Mouse (Mus musculus) MEL (cell line): ENCODE results near the gene Tspoap1. TPM values are rescaled to one million over a fixed set of nuclear protein-coding genes. Genes with fewer than 3 reads are reported as not detected.

Experiments
- DNase-seq: peaks from one replicate; pipeline ENCODE4 v3.0.0; 2011; ENCODE audit warnings: low read depth, low spot score
- H3K27ac ChIP-seq: 2 replicates; pipeline ENCODE4 v1.5.1; 2012; ENCODE audit warnings: low read depth, mild to moderate bottlenecking, control low read depth, low read length, moderate library complexity; ENCODE audit not compliant: control insufficient read depth
- H3K27me3 ChIP-seq, 2 experiments: fragments of 150-350 bp in 1 of 2; sonication (generic) in 1 of 2; 2 replicates each; pipeline ENCODE4 v1.6.1; 2012; ENCODE audit warnings: low read length in 2 of 2, mild to moderate bottlenecking in 2 of 2, improper control_type of control experiment in 1 of 2, moderate library complexity in 1 of 2; ENCODE audit not compliant: insufficient read depth in 2 of 2, control insufficient read depth in 1 of 2
- H3K36me3 ChIP-seq, 2 experiments: 2 replicates each; pipeline ENCODE4 v1.6.1; 2012 to 2014; ENCODE audit warnings: low read length in 2 of 2, improper control_type of control experiment in 1 of 2, inconsistent platforms in 1 of 2, mild to moderate bottlenecking in 1 of 2; ENCODE audit not compliant: insufficient read depth in 2 of 2, control insufficient read depth in 1 of 2
- H3K4me1 ChIP-seq, 2 experiments: fragments of 150-350 bp in 1 of 2; sonication (generic) in 1 of 2; 2 replicates each; pipeline ENCODE4 v1.6.1; 2012; ENCODE audit warnings: low read length in 2 of 2, improper control_type of control experiment in 1 of 2, mild to moderate bottlenecking in 1 of 2; ENCODE audit not compliant: insufficient read depth in 2 of 2, control insufficient read depth in 1 of 2
- H3K4me3 ChIP-seq, 2 experiments: fragments of 150-350 bp in 1 of 2; sonication (generic) in 1 of 2; 2 replicates each; pipeline ENCODE4 v1.5.1; 2012; ENCODE audit warnings: low read depth in 2 of 2, low read length in 2 of 2, mild to moderate bottlenecking in 2 of 2, moderate library complexity in 2 of 2, control low read depth in 1 of 2, improper control_type of control experiment in 1 of 2; ENCODE audit not compliant: control insufficient read depth in 1 of 2, insufficient read depth in 1 of 2
- H3K79me2 ChIP-seq: 2 replicates; pipeline ENCODE4 v1.6.1; 2012; ENCODE audit warnings: mild to moderate bottlenecking, low read length, moderate library complexity; ENCODE audit not compliant: control insufficient read depth, poor library complexity, insufficient read depth
- H3K9ac ChIP-seq: 2 replicates; pipeline ENCODE4 v1.6.1; 2012; ENCODE audit warnings: low read depth, mild to moderate bottlenecking, control low read depth, low read length, moderate library complexity; ENCODE audit not compliant: control insufficient read depth, poor library complexity, severe bottlenecking
- H3K9me3 ChIP-seq: fragments of 150-350 bp; sonication (generic); replicated peaks from 2 replicates; pipeline ENCODE4 v1.6.1; 2012; ENCODE audit warnings: mild to moderate bottlenecking, low read length, improper control_type of control experiment, moderate library complexity; ENCODE audit not compliant: insufficient read depth
- CHD1 ChIP-seq: IDR thresholded peaks from 2 replicates; pipeline ENCODE4 v1.6.1; 2012; ENCODE audit warnings: low read depth, mild to moderate bottlenecking, inconsistent platforms, low read length, improper control_type of control experiment
- CHD2 ChIP-seq: IDR thresholded peaks from 2 replicates; pipeline ENCODE4 v1.6.1; 2011; ENCODE audit warnings: low read length, improper control_type of control experiment
- E2F4 ChIP-seq: IDR thresholded peaks from 2 replicates; pipeline ENCODE4 v1.6.1; 2011; ENCODE audit warnings: low read depth, low read length, improper control_type of control experiment, borderline replicate concordance
- ELF1 ChIP-seq: IDR thresholded peaks from 2 replicates; pipeline ENCODE4 v1.6.1; 2014; ENCODE audit warnings: low read depth, mild to moderate bottlenecking, inconsistent platforms, low read length, improper control_type of control experiment, moderate library complexity
- EP300 ChIP-seq, 2 experiments: IDR thresholded peaks; 2 replicates each; pipeline ENCODE4 v1.6.1; 2011; ENCODE audit warnings: improper control_type of control experiment in 2 of 2, low read length in 2 of 2, low read depth in 1 of 2, mild to moderate bottlenecking in 1 of 2
- ETS1 ChIP-seq: IDR thresholded peaks from 2 replicates; pipeline ENCODE4 v1.6.1; 2012; ENCODE audit warnings: low read depth, mild to moderate bottlenecking, inconsistent platforms, low read length, improper control_type of control experiment, moderate library complexity
- GATA1 ChIP-seq: IDR thresholded peaks from 2 replicates; pipeline ENCODE4 v1.6.1; 2011; ENCODE audit warnings: low read depth, low read length, improper control_type of control experiment
- MAFK ChIP-seq: IDR thresholded peaks from 2 replicates; pipeline ENCODE4 v1.6.1; 2011; ENCODE audit warnings: low read depth, mild to moderate bottlenecking, low read length, improper control_type of control experiment, borderline replicate concordance
- MAX ChIP-seq: IDR thresholded peaks from 2 replicates; pipeline ENCODE4 v1.6.1; 2011; ENCODE audit warnings: low read length, improper control_type of control experiment
- MEF2A ChIP-seq: IDR thresholded peaks from 2 replicates; pipeline ENCODE4 v1.6.1; 2014; ENCODE audit warnings: low read depth, mild to moderate bottlenecking, inconsistent platforms, low read length, improper control_type of control experiment; ENCODE audit not compliant: poor library complexity, insufficient replicate concordance, severe bottlenecking; ENCODE audit errors: extremely low read depth
- MXI1 ChIP-seq: IDR thresholded peaks from 2 replicates; pipeline ENCODE4 v1.6.1; 2011; ENCODE audit warnings: mild to moderate bottlenecking, low read depth, low read length, improper control_type of control experiment
- MYC ChIP-seq: IDR thresholded peaks from 2 replicates; pipeline ENCODE4 v1.6.1; 2011; ENCODE audit warnings: low read depth, mild to moderate bottlenecking, low read length, improper control_type of control experiment, moderate library complexity
- POLR2A ChIP-seq, 2 experiments: IDR thresholded peaks; 2 replicates each; pipeline ENCODE4 v1.6.1; 2011 to 2012; ENCODE audit warnings: low read length in 2 of 2, mild to moderate bottlenecking in 2 of 2, control low read depth in 1 of 2, improper control_type of control experiment in 1 of 2, low read depth in 1 of 2, moderate library complexity in 1 of 2; ENCODE audit not compliant: control insufficient read depth in 1 of 2, insufficient read depth in 1 of 2, poor library complexity in 1 of 2
- RCOR1 ChIP-seq: IDR thresholded peaks from 2 replicates; pipeline ENCODE4 v1.6.1; 2012; ENCODE audit warnings: low read depth, mild to moderate bottlenecking, inconsistent platforms, low read length, improper control_type of control experiment
- SIN3A ChIP-seq: IDR thresholded peaks from 2 replicates; pipeline ENCODE4 v1.6.1; 2012; ENCODE audit warnings: low read length, improper control_type of control experiment, inconsistent platforms
- TAL1 ChIP-seq: IDR thresholded peaks from 2 replicates; pipeline ENCODE4 v1.6.1; 2012; ENCODE audit warnings: mild to moderate bottlenecking, inconsistent platforms, low read length, moderate library complexity, mixed read lengths
- TBP ChIP-seq: IDR thresholded peaks from 2 replicates; pipeline ENCODE4 v1.8.0; 2011; ENCODE audit warnings: low read depth, low read length, improper control_type of control experiment
- TCF12 ChIP-seq: IDR thresholded peaks from 2 replicates; pipeline ENCODE4 v1.6.1; 2014; ENCODE audit warnings: low read depth, mild to moderate bottlenecking, inconsistent platforms, low read length, improper control_type of control experiment, moderate library complexity
- UBTF ChIP-seq: IDR thresholded peaks from 2 replicates; pipeline ENCODE4 v1.6.1; 2012; ENCODE audit warnings: low read depth, mild to moderate bottlenecking, inconsistent platforms, low read length, improper control_type of control experiment, moderate library complexity, borderline replicate concordance; ENCODE audit not compliant: insufficient read depth
- ZMIZ1 ChIP-seq: IDR thresholded peaks from 2 replicates; pipeline ENCODE4 v1.6.1; 2012; ENCODE audit warnings: low read depth, mild to moderate bottlenecking, inconsistent platforms, low read length, improper control_type of control experiment, moderate library complexity
- ZNF384 ChIP-seq: IDR thresholded peaks from 2 replicates; pipeline ENCODE4 v1.6.1; 2012; ENCODE audit warnings: low read depth, mild to moderate bottlenecking, inconsistent platforms, low read length, improper control_type of control experiment
- polyA plus RNA-seq, 2 experiments: library from polyadenylated mRNA; stranded (reverse) in 1 of 2; unstranded in 1 of 2; fragments of >175 nt in 1 of 2; fragments of >200 nt in 1 of 2; gene quantifications; 2 replicates each; pipeline versions ENCODE4 v1.2.1 to v1.2.4; 2012; ENCODE audit warnings: low replicate concordance in 2 of 2, low read depth in 1 of 2; ENCODE audit not compliant: insufficient read length in 2 of 2, insufficient read depth in 1 of 2, missing spikeins in 1 of 2
- total RNA-seq: library from RNA; depleted of rRNA; stranded (reverse); fragments of 300-350 nt; gene quantifications from 2 replicates; pipeline ENCODE4 v1.2.3, GENCODE M21; 2012

The Tspoap1 gene
- total and polyA plus RNA-seq, 3 experiments, result 5.2 to 8.6 TPM; not detected in 1

- no peaks in the 10 kb centered on the region for H3K9me3 ChIP-seq
- H3K4me3 ChIP-seq, result no peak overlapping the region
- H3K27ac ChIP-seq, result peak overlapping the region; percentile 98
- peaks cover 41% of the 10 kb centered on the region for H3K79me2 ChIP-seq
- H3K27me3 ChIP-seq, result no peaks in the 10 kb centered on the region
- peaks cover 39 to 70% of the 10 kb centered on the region in 2 experiments for H3K4me1 ChIP-seq
- H3K36me3 ChIP-seq, result peaks cover 0 to 57% of the 10 kb centered on the region in 2 experiments; a peak in 2 of 4 replicates
- no peak for TF ChIP-seq UBTF
- TF ChIP-seq CHD2, result no peak
- peak; percentile 52 for TF ChIP-seq TAL1
- TF ChIP-seq ZMIZ1, result no peak
- TF ChIP-seq SIN3A, result no peak
- peak; percentile 38; the same call in 1 of the 2 replicates for TF ChIP-seq TBP
- no peak for TF ChIP-seq MAFK
- no peak for TF ChIP-seq CHD1
- TF ChIP-seq EP300 (IDR thresholded peaks at IDR 0.05; ENCODE audit: low read depth in 1 of 2, low read length in 2 of 2), result 0 out of 4 replicates have a peak, but pooled peaks of 1 of the 2 experiments have one; percentile 6
- TF ChIP-seq E2F4, result no peak
- TF ChIP-seq MAX, result peak; percentile 39; the same call in 1 of the 2 replicates
- TF ChIP-seq RCOR1, result peak; percentile 12; the same call in 1 of the 2 replicates
- peak; percentile 28; the same call in 1 of the 2 replicates for TF ChIP-seq ETS1
- DNase-seq, result peak; percentile 60
- peak overlapping the region; percentile 74 for H3K9ac ChIP-seq
Measured at GRCm38 (mm10) chr11:87727471-87727870, 32.9 kb upstream of the Tspoap1 start.

- TF ChIP-seq TCF12 (0 out of 2 replicates have a peak, but pooled peaks have one; percentile 34), ZNF384 (no peak), UBTF (0 out of 2 replicates have a peak, but pooled peaks have one; percentile 79), CHD2 (no peak), EP300 (IDR thresholded peaks at IDR 0.05; ENCODE audit: low read depth in 1 of 2, low read length in 2 of 2) (peak; percentile 2 to 19; a peak in 1 of 4 replicates), GATA1 (no peak), MEF2A (no peak), CHD1 (no peak), POLR2A (IDR thresholded peaks at IDR 0.05; ENCODE audit: control insufficient read depth in 1 of 2, insufficient read depth in 1 of 2, low read depth in 1 of 2, low read length in 2 of 2, poor library complexity in 1 of 2) (0 out of 4 replicates have a peak, but pooled peaks of 1 of the 2 experiments have one; percentile 65), MXI1 (0 out of 2 replicates have a peak, but pooled peaks have one; percentile 24), MYC (peak; percentile 67; the same call in 1 of the 2 replicates), ETS1 (no peak), ELF1 (no peak), SIN3A (peak; percentile 11; the same call in 1 of the 2 replicates)
- Histone ChIP-seq H3K79me2 (peaks cover 47% of the 10 kb centered on the region), H3K4me1 (peaks cover 39 to 78% of the 10 kb centered on the region in 2 experiments), H3K27ac (peak overlapping the region; percentile 92), H3K27me3 (no peaks in the 10 kb centered on the region), H3K9me3 (no peaks in the 10 kb centered on the region), H3K4me3 (peak overlapping the region; percentile 30 to 45), H3K36me3 (peaks cover 0 to 57% of the 10 kb centered on the region in 2 experiments; a peak in 2 of 4 replicates), H3K9ac (peak overlapping the region; percentile 70)
- DNase-seq, result peak; percentile 82
Measured at GRCm38 (mm10) chr11:87728850-87729592, 31.3 kb upstream of the Tspoap1 start.
